In the genomic region with DNA sequence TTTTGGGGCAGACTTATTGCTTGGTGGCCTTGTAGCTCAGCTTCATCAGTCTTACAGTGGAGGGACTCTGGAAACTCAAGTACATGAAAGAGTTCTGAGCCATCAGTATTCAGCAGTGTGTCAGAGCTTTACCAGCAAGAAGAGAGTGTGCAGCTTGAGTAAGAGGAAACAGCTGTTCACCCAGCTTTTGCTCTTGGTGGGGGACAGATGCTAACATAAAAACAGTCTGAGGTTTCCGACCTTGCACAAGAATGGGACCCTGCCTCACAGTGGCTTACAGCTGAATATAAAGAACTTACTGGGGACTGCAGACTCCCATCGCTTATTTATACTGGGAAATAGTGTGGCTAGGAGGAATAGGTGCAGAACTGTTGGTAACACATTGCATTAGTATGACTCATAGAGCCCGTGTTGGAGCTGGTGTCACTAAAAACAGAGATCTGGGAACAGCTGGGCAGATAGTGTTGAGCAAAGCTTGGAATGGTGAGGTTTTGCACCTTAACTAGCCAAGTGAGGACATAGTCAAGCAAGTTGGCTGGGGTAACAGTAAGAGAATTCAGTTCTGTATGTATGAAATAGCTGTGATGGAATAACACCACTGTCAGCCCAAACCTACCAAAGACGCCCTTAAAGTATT, we compare ENCODE assay signal across 24 mouse cellular contexts. TPM values are rescaled to one million over a fixed set of nuclear protein-coding genes. Genes with fewer than 3 reads are reported as not detected.
DNase-seq lines count a peak whose midpoint lies in the region; ATAC-seq and TF ChIP-seq lines count a peak whose summit lies in the region.
"Had no signal": no experiment of that assay in that cellular context is flagged by ENCODE, and none has a peak within 500 bp of the region (broad histone marks: within the 10 kb centered on the region; RNA-seq: fewer than 3 reads in every experiment).

No protein-coding gene starts in this region.

- H3K27ac ChIP-seq in forebrain, postnatal 0 days (ENCODE audit: low read depth, low read length) = no peak overlapping the region
- H3K27ac ChIP-seq in forebrain, embryonic 13.5 days = no peak overlapping the region
- H3K27ac ChIP-seq: embryonic facial prominence, embryonic 15.5 days; hindbrain, postnatal 0 days had no signal

- H3K9me3 ChIP-seq in forebrain, postnatal 0 days (ENCODE audit: low read length) = no peaks in the 10 kb centered on the region
- no peaks in the 10 kb centered on the region for H3K9me3 ChIP-seq in forebrain, embryonic 13.5 days (replicated peaks)
- H3K9me3 ChIP-seq: embryonic facial prominence, embryonic 15.5 days; megakaryocyte, embryonic 14.5 days had no signal

- no peak overlapping the region for H3K4me3 ChIP-seq in forebrain, postnatal 0 days (ENCODE audit: low read depth, low read length)
- H3K4me3 ChIP-seq in forebrain, embryonic 13.5 days = no peak overlapping the region
- H3K4me3 ChIP-seq: embryonic facial prominence, embryonic 15.5 days; megakaryocyte, embryonic 14.5 days had no signal

- H3K9ac ChIP-seq in forebrain, postnatal 0 days = no peak overlapping the region
- H3K9ac ChIP-seq in forebrain, embryonic 13.5 days = no peak overlapping the region
- H3K9ac ChIP-seq: embryonic facial prominence, embryonic 15.5 days; liver, postnatal 0 days had no signal

- H3K36me3 ChIP-seq in forebrain, postnatal 0 days (ENCODE audit: insufficient read depth) = no peaks in the 10 kb centered on the region
- no peaks in the 10 kb centered on the region for H3K36me3 ChIP-seq in forebrain, embryonic 13.5 days (ENCODE audit: poor library complexity, severe bottlenecking)
- H3K36me3 ChIP-seq: embryonic facial prominence, embryonic 15.5 days had no signal

- H3K4me1 ChIP-seq in forebrain, postnatal 0 days (ENCODE audit: insufficient read depth) = no peaks in the 10 kb centered on the region
- no peaks in the 10 kb centered on the region for H3K4me1 ChIP-seq in forebrain, embryonic 13.5 days
- H3K4me1 ChIP-seq: embryonic facial prominence, embryonic 15.5 days; megakaryocyte, embryonic 14.5 days had no signal

- 81% methylated on average over 4 of the region's 4 CpGs for WGBS in forebrain, postnatal 0 days
- WGBS in forebrain, embryonic 13.5 days = 83% methylated on average over 4 of the region's 4 CpGs

- no peak overlapping the region for H3K4me2 ChIP-seq in forebrain, postnatal 0 days (ENCODE audit: low read depth)
- H3K4me2 ChIP-seq in forebrain, embryonic 13.5 days = no peak overlapping the region
- H3K4me2 ChIP-seq: embryonic facial prominence, embryonic 15.5 days had no signal

- ATAC-seq in forebrain, postnatal 0 days = peak; percentile 36; the same call in 1 of the 2 replicates
- ATAC-seq in forebrain, embryonic 13.5 days = no peak
- peak; percentile 96 for ATAC-seq in megakaryocyte progenitor cell, adult 5-6 weeks (replicated peaks; ENCODE audit: poor library complexity)
- no peak for ATAC-seq in monocyte, adult 5-6 weeks (replicated peaks; ENCODE audit: insufficient number of reproducible peaks, low FRiP score, low TSS enrichment, poor library complexity, severe bottlenecking)
- ATAC-seq: hindbrain, postnatal 0 days; liver, postnatal 0 days had no signal

- no peak for DNase-seq in forebrain, postnatal 0 days
- DNase-seq in adrenal gland, postnatal 25 days = peak; percentile 4
- peak; percentile 6 to 23 for DNase-seq in thymus, postnatal 36 days
- no peak for DNase-seq in layer of hippocampus, postnatal 10 days (ENCODE audit: low spot score in 2 of 2)
- DNase-seq in ovary, postnatal 14 days (ENCODE audit: low spot score) = no peak
- DNase-seq: cerebellum, adult 9-11 months; heart, adult 11 months; heart, postnatal 36 days; kidney, adult 11 months; liver, postnatal 0 days; lung, postnatal 10 days; midbrain, embryonic 14.5 days; right cerebral cortex, adult 18-20 months had no signal

- no peaks in the 10 kb centered on the region for H3K27me3 ChIP-seq in forebrain, postnatal 0 days (ENCODE audit: insufficient read depth, low read length)
- no peaks in the 10 kb centered on the region for H3K27me3 ChIP-seq in forebrain, embryonic 13.5 days
- H3K27me3 ChIP-seq: embryonic facial prominence, embryonic 15.5 days; megakaryocyte, embryonic 14.5 days had no signal

- no peak for TF ChIP-seq CTCF in forebrain, postnatal 0 days (IDR thresholded peaks at IDR 0.05; ENCODE audit: low read depth)

RNA-seq across cellular contexts. Expression of gene Tmed3, which starts 37.4 kb away (rescaled TPM):
- 51.3 and 57.2 TPM in 2 replicates for total RNA-seq in forebrain, postnatal 0 days (2014; rRNA removed)
- 53.4 and 55.5 TPM in 2 replicates for polyA plus RNA-seq in forebrain, postnatal 0 days (2015; fragmentation: Nextera tagmentation; extraction: Ambion mirVana)
- 40.9 and 42.4 TPM in 2 replicates for polyA plus RNA-seq in forebrain, embryonic 13.5 days (2015; fragmentation: Nextera tagmentation; extraction: Ambion mirVana)
- 80.1 and 92.7 TPM in 2 replicates for total RNA-seq in adrenal gland, postnatal 25 days (2021)
- 322 and 358 TPM in 2 replicates for total RNA-seq in megakaryocyte progenitor cell, adult 5-6 weeks (2015)
- 264 and 336 TPM in 2 replicates for total RNA-seq in megakaryocyte progenitor cell, adult 5-6 weeks (2017)
- 10 to 100 TPM; 27.1 to 27.2 TPM for total RNA-seq in layer of hippocampus, postnatal 10 days (2021)
- total RNA-seq in monocyte, adult 5-6 weeks (2017) = 32.8 to 48.6 TPM (median 39.3 TPM) in 3 replicates

RNA-seq across cellular contexts. Expression of gene Minar1, which starts 44.5 kb away (rescaled TPM):
- total RNA-seq in forebrain, postnatal 0 days (2014; rRNA removed) = 9.2 and 10.1 TPM in 2 replicates
- 1.6 and 2.7 TPM in 2 replicates for polyA plus RNA-seq in forebrain, postnatal 0 days (2015; fragmentation: Nextera tagmentation; extraction: Ambion mirVana)
- 0.19 and 0.34 TPM in 2 replicates for polyA plus RNA-seq in forebrain, embryonic 13.5 days (2015; fragmentation: Nextera tagmentation; extraction: Ambion mirVana)
- 0.14 and 0.33 TPM in 2 replicates for total RNA-seq in adrenal gland, postnatal 25 days (2021)
- total RNA-seq in megakaryocyte progenitor cell, adult 5-6 weeks (2015) = not detected in 2 replicates
- not detected in 2 replicates for total RNA-seq in megakaryocyte progenitor cell, adult 5-6 weeks (2017)
- total RNA-seq in layer of hippocampus, postnatal 10 days (2021) = 1 to 10 TPM; 4.6 to 4.7 TPM
- not detected in 3 replicates for total RNA-seq in monocyte, adult 5-6 weeks (2017)
- total RNA-seq: gastrocnemius, adult 8-10 months; liver, adult 2 months had no signal
- polyA plus RNA-seq: heart, embryonic 14.5 days; kidney, embryonic 16.5 days; large intestine, adult 2 months; liver, adult 2 months had no signal

Comparison
In these comparisons a context has a peak if more than half of its experiments do, and no peak if none do; other contexts are left out.
1. ATAC-seq: peak in forebrain, postnatal 0 days (single experiment) and megakaryocyte progenitor cell, adult 5-6 weeks (single experiment); none in forebrain, embryonic 13.5 days (single experiment) and monocyte, adult 5-6 weeks (single experiment).
2. DNase-seq: peak in adrenal gland, postnatal 25 days (single experiment) and thymus, postnatal 36 days (2 of 2); none in forebrain, postnatal 0 days (single experiment), layer of hippocampus, postnatal 10 days (0 of 2) and ovary, postnatal 14 days (single experiment).